Mouse (Mus musculus) v-Abl transformed pro-B cells (cell line): ENCODE measurements at regions not wholly inside any gene's neighbourhood (a gene's known extent, or its start where the extent isn't known, plus 50 kb on each side); places are given as distances from the start of the nearest gene placed in this dataset.

Experiments used
- in situ Hi-C, 2 experiments: fragments of 400-800 bp; cut with MboI; formaldehyde crosslinking; loops; one replicate each; pipeline ENCODE4 v1.15.1; 2025; ENCODE audit not compliant: unreplicated experiment in 2 of 2

DNA sequence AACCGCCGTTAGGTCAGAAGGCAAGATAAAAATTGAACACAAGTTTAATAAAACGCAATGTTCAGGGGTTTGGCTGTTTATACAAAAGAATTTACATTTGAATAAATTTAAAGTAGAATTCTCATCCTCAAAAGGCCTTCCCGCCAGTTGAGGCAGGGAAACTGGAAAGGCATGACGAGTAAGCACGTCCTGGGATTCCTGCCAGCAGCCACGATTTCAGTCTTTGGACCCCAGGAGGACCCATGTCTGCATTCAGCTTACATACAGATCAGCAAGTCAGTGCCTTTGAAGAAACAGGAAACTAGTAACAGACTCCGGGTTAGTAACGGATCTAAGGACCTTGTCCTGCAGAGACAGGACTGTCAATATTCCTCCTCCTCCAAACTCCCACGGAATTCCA, 250.4 kb downstream of the Tmem182 start:
- in situ Hi-C loops = no loop called here

DNA sequence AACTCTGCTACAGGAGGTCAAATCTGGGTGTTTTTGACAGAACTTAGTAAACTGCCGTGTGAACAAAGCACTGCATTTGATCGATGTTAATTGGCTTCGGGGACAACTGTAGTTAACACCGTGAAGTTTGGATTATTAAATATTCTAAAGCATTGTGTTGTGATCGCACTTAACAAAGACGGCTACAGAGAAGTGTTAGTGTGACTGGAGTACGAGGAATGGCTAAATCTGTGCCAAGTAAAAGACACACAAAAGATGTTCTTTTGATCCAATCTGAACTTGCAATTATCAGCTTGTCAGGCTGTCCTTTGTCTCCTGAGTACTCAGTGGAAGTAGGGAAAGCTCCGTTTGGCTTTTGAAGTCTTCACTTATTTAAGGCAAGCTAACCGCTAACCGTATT, 259.7 kb downstream of the Tmem182 start:
- in situ Hi-C loops = no loop called here

DNA sequence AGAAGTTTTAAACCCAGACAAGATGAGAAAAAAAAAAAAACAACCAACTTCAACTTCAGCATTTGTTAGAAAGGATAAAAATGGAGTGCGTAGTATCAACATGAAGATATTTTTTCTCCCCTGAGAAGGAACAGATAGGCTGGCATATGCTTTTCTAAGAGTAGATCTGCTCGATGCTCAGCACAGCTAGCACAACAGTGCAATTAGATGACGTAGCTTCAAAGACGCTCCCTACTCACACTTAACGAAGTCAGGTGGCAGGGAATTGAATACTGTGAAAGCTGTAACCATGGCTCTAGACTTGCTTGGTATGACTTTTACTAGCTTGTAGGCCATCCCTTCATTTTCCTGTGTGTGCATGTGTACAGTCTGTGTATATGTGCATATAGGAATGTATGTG, 299.5 kb downstream of the Tmem182 start:
- in situ Hi-C loops = no loop called here

DNA sequence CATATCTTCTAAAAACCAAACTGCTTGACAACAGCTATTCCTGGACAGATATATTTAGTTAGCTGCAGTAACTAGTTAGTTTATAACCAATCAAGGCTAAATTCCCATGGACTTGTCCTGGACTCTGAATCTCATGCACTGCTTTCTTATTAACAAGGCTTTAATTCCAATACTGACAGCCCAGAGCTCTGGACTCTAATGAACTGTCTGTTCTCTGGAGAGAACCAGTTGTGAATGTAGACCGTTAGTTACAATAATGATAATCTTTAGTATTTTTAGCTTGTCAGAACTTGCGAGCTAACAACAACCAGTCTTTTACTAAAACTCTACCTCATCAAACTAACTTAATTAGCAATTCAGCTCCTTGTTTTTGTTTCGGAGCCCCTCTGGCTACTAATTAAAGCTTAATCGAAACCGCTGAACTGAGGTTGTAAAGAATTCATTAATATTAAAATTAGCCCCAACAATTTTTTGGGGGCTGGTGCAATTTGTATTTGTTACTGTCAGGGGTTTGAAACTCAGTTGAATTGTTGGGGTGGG, 316.3 kb downstream of the Tmem182 start:
- in situ Hi-C loops = no loop called here

DNA sequence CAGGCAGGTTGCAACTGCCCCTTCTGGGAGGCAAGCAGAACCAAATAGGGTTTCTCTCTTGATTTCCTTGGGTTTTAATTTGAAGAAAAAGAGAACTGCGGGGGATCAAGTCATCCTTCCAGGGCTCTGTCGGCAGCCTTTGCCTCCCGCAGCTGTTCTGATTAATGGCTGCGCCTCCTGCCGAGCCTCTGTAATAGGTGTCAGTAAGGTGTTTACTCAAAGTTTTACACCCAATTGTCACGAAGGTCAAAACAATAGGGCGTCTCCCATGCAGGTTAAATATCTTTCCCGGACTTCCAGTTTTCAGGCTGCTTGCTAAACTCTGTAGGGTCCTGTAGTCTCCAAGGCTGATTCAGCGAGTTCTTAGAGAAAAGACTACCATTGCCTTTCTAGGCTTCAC, 326.0 kb downstream of the Tmem182 start:
- in situ Hi-C loops = no loop called here

DNA sequence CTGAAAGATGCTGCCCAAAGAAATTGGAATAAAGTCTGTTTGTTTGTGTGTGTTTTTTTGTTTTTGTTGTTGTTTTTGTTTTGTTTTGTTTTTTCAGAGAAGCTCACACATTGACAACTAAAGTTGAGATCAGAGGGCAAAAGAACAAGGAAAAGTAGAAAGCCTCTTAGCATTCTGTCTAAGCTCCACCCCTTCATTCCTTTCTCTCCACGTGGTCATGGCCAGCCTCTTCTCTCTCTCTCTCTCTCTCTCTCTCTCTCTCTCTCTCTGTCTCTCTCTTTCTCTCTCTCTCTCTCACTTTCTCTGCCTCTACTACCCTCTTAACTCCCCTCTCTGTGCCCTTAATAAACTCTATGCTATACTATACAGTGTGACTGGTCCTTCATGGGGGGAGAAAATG, 327.7 kb downstream of the Tmem182 start:
- in situ Hi-C loops = no loop called here

DNA sequence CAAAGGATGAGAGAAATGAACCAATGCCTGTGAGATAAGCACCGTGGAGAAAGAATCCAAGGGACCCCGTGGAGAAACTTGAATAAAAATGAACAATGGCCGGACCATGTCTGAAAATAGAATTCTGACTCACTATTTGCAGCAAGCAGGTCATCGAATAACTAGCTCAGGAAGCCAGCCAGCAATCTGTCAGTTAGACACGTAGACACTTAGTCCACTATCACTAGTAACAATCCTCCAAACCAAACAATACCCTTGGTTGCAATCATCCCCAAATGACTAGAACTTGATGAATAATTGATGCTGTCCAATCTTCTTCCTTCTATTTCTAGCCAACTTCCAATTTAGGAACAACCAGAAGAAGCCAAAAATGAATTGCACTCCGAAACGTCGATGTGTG, 328.5 kb downstream of the Tmem182 start:
- in situ Hi-C loops = no loop called here

DNA sequence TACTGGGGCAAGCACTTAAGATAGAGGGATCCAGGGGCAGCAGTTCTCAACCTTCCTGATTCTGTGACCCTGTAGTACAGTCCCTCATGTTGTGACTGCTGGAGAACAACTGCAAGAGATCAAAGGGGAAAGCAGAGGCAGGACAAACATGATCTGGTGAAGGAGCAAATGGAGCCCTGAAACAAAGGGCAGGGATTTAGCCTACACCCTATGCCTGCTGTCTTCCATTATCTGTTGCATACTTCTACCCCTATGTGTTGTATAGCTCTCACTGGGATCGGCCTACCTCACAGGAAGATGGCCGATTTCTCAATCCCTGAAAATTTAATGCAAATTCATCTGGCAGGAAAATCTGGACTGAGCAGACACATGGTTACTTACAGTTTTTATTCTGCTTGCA, 334.3 kb downstream of the Tmem182 start:
- in situ Hi-C loops = no loop called here

DNA sequence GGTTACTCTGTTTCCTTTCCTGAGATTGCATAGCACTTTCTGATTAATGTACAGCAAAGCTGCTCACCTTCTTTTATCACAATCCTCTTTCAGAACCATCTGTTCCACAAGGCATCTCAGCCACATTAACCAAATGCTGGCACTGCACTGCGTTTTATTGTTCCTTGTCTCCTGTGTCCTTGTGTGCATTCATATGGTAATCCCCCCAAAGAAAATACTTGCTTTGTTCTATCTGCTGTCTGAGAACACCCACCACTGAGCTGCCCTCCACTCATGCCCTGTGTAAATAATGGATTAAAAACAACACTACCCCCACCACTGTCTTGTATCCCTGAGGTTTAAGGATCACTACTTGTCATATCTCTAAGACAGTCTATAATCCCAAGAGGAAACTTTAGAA, 335.1 kb downstream of the Tmem182 start:
- in situ Hi-C loops = no loop called here

DNA sequence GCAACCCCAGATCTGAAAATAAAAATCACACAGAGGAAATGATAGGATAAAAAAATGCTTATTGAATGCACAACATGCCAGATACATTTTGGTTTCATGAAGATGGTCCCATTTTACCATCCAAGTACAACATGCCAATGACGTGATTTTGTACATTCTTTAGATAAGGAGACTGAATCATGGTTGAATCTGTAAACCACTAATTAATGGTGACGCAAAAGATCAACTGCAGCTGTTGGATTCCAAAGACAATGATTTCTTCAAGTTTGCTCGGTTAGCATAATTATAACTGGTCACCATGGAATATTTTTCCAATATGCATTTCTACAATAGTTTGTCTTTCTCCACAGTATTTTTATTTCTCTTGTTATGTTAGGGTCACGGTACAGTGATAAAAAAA, 336.6 kb downstream of the Tmem182 start:
- in situ Hi-C loops = no loop called here

DNA sequence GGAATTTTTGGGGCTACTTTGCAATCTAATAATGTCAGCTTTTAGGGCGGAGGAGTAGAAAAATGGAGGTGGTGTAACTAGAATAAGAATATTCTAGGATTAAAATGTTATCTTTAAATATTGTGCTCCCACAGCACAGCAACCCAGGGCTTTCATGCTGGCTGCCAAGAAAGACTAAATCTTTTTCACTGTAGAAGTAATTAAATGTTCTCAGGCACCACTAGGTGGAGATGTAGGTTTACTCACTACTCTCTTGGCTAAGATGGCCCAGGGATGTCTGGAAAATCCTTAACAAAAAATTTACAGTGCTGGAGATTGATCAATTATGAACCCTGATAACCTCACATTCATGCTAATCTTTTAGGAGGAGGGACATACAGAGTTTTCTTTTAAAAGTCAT, 347.1 kb downstream of the Tmem182 start:
- in situ Hi-C loops = no loop called here

DNA sequence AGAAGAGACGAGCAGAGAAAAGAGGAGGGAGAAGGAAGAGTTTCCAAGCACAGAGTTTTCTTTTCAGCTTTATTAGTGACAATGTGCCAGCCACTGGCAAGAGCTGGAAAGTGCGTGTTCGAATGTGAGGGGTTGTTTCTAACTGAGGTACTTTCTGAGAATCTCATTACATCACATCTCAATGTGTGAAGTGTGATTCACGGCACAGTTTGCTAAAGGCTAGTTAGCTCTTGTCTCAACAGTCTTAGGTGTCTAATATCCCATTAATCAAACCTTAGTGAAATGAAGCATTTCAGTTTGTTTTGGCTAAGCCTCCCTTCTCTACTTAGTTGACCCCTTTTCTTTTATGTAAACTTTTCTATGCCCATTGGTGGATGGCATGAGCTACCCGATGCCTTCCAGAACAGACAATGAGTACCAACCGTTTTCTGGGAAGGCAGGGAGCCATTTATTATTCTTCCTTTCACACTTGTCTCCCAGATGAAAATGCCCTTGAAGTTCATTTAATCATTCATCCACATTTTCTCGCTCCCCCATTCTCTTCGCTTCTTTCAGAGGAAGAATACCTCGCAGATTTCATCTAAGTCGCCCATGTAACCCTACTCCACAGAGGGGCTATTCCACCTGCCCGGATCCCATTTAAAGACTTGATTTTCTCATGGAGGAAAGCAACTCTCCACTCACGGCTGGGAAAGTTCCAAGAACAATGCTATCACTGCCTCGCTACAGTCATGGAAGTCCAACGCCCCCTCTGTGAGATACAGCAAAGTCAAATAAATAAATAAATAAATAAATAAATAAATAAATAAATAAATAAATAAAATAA, 348.0 kb downstream of the Tmem182 start:
- in situ Hi-C loops = no loop called here

DNA sequence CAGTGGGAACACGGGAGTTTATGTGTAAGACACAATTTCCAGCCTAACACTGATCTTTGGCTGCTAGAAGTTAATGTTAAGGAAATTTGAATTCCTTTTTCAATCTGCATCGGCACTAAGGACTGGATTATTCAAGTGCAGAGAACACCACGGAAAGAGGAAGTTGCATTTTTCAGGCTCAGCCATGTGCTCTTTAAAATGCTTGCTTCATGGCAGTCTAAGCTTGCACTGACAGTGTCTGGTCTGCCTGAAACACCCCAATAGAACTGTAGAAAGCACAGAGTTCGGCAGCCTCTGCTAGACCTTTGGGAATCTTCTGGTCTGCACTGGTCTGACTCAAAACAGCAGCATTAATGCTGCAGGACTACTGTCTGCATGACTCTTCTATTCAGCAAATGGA, 348.8 kb downstream of the Tmem182 start:
- in situ Hi-C loops = no loop called here

DNA sequence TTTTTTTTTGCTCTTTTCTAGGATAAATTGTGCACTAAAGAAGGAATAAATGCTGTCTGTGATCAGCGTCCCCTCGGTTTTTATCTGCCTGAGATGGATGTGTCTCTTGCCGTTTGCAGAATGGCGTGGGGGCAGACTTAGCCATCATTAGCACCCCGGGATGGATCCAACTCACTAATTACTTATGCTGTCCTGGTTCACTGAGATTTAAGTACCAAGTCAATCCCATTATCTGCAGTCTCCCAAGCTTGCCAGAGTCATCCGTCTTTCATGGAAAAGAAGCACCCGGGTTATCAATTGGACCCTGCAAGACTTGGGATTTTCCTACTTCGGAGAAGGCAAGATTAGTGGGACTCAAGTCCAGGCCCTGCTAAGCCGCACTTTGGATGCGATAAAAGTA, 351.5 kb downstream of the Tmem182 start:
- in situ Hi-C loops = no loop called here

DNA sequence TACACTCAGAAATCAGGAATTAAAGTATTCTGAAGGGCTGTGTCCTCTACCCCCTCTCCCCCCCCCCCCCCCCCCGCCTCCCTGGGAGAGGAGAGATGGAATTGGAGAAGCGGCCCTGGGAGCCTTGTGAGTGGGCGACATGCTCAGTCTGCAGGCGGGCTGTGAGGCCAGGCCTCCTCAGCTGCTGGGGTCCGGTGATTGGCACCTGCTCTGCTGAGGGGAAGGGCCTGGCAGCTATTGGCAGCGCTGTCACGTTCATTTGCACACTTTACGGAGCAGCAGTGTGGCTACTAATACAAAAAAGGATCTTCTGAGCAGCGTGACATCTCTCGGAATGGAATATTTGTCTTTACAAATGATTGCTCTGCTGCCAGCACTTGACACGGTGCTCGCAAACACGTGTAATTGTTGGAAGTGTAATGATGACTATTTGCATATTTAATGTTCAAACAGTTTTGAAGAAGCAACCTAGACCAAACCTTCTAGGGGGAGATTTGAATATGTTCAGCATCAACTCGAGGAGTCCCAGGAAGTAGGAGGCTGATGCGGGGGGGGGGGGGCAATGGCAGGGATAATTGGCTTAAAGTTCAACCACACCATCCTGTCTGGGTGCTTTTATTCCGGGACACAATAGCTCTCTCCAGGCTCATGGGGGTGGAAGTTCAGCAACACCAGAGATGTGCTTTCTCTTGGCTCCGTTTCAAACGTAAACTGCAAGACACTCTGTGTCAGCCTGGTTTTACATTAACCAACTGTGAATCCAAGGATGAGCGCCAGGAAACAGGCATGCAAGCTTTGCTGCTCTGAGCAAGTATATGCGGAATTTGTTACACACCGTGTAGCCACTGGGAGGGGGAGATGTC, 352.5 kb downstream of the Tmem182 start:
- in situ Hi-C loops = no loop called here

DNA sequence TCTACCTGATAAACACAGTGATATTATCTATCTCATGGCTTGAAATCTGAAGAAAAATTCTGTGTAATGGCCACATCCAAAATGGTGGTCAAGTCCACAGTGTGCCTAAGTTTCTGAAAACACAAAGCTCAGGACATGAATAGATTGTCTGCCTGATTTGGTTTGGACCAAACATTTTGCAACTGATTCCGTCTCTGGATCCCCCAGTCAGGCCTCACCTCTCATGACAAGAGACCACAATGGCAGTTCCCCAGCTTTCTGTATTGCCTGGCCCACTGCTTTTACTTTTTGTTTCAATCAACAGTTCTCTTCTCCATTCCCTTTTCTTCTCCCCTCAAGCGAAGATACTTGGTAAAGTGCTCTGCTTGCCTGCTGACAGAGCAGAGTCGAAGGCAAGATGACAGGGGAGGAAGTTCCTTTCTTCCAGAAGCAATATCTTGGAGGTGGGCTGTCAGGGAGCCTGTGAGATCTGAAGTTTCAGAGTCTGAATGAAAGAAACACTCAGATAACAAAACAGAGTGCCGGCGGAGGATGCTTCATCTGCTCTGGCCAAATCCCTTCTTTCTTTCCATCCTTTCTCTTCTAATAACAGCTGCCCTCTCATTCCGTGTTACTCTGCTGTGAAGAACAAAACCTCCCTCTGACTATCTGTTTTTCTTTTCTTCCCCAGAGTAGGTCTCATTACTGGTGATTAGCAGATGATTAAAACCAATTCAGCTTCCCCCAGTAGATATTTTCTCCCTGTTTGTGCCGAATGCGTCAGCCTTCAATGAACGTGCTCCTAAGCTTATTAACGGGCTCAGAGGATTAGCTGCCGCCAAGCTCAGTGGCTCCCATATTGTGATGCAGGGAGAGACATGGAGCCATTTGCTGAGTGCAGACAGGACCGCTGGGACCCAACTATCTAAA, 360.7 kb downstream of the Tmem182 start:
- in situ Hi-C loops = no loop called here

DNA sequence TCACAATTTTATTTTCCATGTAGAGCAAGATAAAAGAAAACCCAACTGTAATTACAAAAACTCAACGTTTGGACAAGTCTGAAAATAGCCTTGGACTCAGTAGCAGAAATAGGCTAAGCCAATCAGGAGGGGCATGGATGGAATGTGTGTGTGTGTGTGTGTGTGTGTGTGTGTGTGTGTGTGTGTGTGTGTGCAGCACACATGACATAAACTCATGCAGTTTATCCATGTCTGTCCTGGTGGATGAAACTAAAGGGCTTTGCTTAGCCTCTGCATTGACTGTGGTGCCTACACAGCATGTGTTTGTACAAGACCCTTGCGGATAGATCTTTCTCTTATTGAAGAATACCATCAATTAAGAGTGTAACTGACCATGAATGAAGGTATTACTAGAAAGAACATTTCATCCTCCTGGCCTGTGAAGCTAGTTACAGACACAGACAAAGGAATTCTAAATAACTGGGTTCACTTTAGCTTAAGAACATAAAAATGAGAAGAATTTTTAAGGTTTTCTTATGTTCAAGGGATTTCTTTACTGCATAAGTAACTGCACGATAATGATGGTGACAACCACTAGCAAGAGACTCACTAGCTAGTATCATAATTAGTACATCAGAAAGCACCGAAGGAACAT, 361.5 kb downstream of the Tmem182 start:
- in situ Hi-C loops = no loop called here

DNA sequence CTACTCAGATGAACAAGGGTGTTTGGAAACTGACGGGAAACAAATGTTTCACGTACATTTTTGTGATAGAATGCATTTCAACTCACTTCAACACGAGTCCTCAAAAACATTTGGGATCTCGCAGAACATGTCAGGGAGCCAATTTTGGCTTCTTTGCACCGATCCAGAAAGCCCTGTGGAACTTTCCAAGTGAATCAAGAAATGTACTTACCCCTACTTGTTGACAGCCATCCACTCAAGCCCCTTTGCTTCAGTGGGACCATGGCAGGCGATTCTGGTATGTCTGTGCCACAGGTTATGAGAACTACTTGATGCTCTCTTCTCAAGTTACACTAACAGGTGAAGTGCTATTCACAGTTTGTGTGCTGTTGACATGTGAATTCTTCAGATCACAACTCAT, 381.6 kb downstream of the Tmem182 start:
- in situ Hi-C loops = no loop called here

DNA sequence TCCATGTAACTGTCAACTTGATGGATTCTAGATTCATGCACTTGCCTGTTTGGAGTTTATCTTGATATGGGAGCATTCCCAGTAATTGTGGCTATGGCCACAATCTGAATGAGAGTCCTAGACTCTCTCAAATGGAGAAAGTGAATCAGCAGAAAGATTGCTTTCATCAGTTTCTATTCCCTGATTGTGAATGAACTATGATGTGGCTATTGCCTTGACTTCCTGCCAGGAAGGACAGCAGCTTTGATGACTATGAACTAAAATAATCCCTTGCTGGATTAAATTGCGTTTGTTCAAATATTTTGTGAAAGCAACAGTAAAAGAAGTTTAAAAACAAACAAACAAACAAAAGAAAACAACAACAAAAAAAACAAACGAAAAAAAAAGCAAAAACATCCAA, 407.5 kb downstream of the Tmem182 start:
- in situ Hi-C loops = no loop called here

DNA sequence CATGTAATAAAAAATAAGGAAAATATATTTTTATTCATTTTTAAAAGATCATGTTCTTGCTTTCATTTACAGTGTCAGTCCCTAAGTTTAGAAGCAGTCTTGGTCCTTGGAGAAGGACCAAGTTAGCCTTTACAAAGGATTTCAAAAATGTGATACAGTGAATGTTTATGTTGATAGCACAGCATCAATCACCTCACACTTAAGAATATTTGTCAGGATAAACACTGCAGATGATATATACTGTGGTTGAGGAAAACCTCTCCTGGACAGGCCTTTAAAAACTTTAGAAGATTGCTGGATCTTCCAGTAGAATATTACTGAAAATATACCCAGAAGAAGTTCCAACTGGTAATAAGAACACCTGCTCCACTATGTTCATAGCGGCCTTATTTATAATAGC, 420.4 kb downstream of the Tmem182 start:
- in situ Hi-C loops = no loop called here
